8 mouse cellular contexts compared by ENCODE assay signal in genomic region chr3:88772399-88772798, GRCm38 (mm10). TPM values are rescaled to one million over a fixed set of nuclear protein-coding genes. Genes with fewer than 3 reads are reported as not detected.
DNase-seq lines count a peak whose midpoint lies in the region; ATAC-seq lines count a peak whose summit lies in the region.
"Not testable (repeated sequence)": the region's sequence is repeated elsewhere in the genome, so short reads cannot be mapped to it uniquely, and the experiment has no call there.

No protein-coding gene starts in this region.

- ATAC-seq in intestine, embryonic 15.5 days: peak; percentile 68

- H3K9ac ChIP-seq in intestine, embryonic 15.5 days: not testable (repeated sequence)

- H3K36me3 ChIP-seq in intestine, embryonic 15.5 days; megakaryocyte, embryonic 14.5 days (replicated peaks; ENCODE audit: low read length): not testable (repeated sequence)

- DNase-seq in adrenal gland, adult 8-10 months: peak; percentile 87
- DNase-seq in embryo, embryonic 9.5 days (ENCODE audit: extremely low spot score): peak; percentile 67
- DNase-seq in gastrocnemius, postnatal 4 days (ENCODE audit: low spot score in 2 of 2): peak; percentile 36 to 77
- peak; percentile 92 for DNase-seq in left cerebral cortex, postnatal 10 days (ENCODE audit: extremely low spot score in 1 of 2, low spot score in 2 of 2)
- peak; percentile 97 for DNase-seq in right cerebral cortex, adult 18-20 months
- peak; percentile 78 to 80 for DNase-seq in urinary bladder, adult 18-20 months (ENCODE audit: low spot score in 2 of 2)

- not testable (repeated sequence) for H3K27me3 ChIP-seq in intestine, embryonic 15.5 days (replicated peaks); megakaryocyte, embryonic 14.5 days (replicated peaks)

- not testable (repeated sequence) for H3K9me3 ChIP-seq in intestine, embryonic 15.5 days; megakaryocyte, embryonic 14.5 days

- H3K4me2 ChIP-seq in intestine, embryonic 15.5 days (replicated peaks): peak overlapping the region; percentile 36

- H3K4me1 ChIP-seq in intestine, embryonic 15.5 days (replicated peaks); megakaryocyte, embryonic 14.5 days: not testable (repeated sequence)

- not testable (repeated sequence) for H3K27ac ChIP-seq in intestine, embryonic 15.5 days

- intact Hi-C loops in left cerebral cortex, postnatal 10 days (cut with DNase I): not testable (repeated sequence)

- WGBS in intestine, embryonic 15.5 days: 2% methylated on average over 19 of the region's 19 CpGs

- H3K4me3 ChIP-seq in intestine, embryonic 15.5 days (replicated peaks): not testable (repeated sequence)
- peak overlapping the region; percentile 64 for H3K4me3 ChIP-seq in megakaryocyte, embryonic 14.5 days (replicated peaks)

RNA-seq across cellular contexts. Expression of gene Syt11, which starts 2.6 kb away (rescaled TPM):
- total RNA-seq in adrenal gland, adult 8-10 months (2022): 10 to 100 TPM; 13.5 to 24.3 (median 15.7) TPM
- total RNA-seq in gastrocnemius, postnatal 4 days (2021): 1 to 10 TPM; 5.5 to 6.2 TPM
- polyA plus RNA-seq in intestine, embryonic 15.5 days (2015; fragmentation: Nextera tagmentation; extraction: Ambion mirVana): 20.3 and 22.2 TPM in 2 replicates
- 100 to 1,000 TPM; 433 to 447 TPM for total RNA-seq in left cerebral cortex, postnatal 10 days (2021)
- 10.9 and 16.6 TPM in 2 replicates for polyA plus RNA-seq in megakaryocyte, embryonic 14.5 days (2012; ENCODE audit: insufficient read depth, low replicate concordance)

RNA-seq across cellular contexts. Expression of gene Rit1, which starts 55.8 kb away (rescaled TPM):
- total RNA-seq in adrenal gland, adult 8-10 months (2022): 10 to 100 TPM; 55.0 to 65.3 (median 59.1) TPM
- 10 to 100 TPM; 32.1 to 33.2 TPM for total RNA-seq in gastrocnemius, postnatal 4 days (2021)
- 44.9 and 52.7 TPM in 2 replicates for polyA plus RNA-seq in intestine, embryonic 15.5 days (2015; fragmentation: Nextera tagmentation; extraction: Ambion mirVana)
- total RNA-seq in left cerebral cortex, postnatal 10 days (2021): 10 to 100 TPM; 42.9 to 55.5 TPM
- polyA plus RNA-seq in megakaryocyte, embryonic 14.5 days (2012; ENCODE audit: insufficient read depth, low replicate concordance): 30.4 and 71.5 TPM in 2 replicates

Comparison
In these comparisons a context has a peak if more than half of its experiments do, and no peak if none do; other contexts are left out.
1. RNA of gene Syt11, which starts 2.6 kb away (total RNA-seq): 433 to 447 TPM in left cerebral cortex, postnatal 10 days; 13.5 to 24.3 TPM in adrenal gland, adult 8-10 months and 5.5 to 6.2 TPM in gastrocnemius, postnatal 4 days; every median in the first group is over 10 times any median in the second.
2. Peak in every context shown above with its lines, with median percentiles within 50 percentile points of each other: DNase-seq.